Mouse (Mus musculus): ENCODE measurements around the gene Abca13. TPM values are rescaled to one million over a fixed set of nuclear protein-coding genes. Genes with fewer than 3 reads are reported as not detected.
A peak's percentile ranks its signal among the peaks of the same experiment; 100 is the strongest.
"Not testable (repeated sequence)": the region's sequence is repeated elsewhere in the genome, so short reads cannot be mapped to it uniquely, and the experiment has no call there.

Gene Abca13
- polyA plus RNA-seq, 1 experiment from 2014 or later = not detected

- Histone ChIP-seq H3K27me3 (no peaks in the 10 kb centered on the region), H3K4me1 (no peaks in the 10 kb centered on the region), H3K4me3 (no peak overlapping the region), H3K4me2 (replicated peaks) (no peak overlapping the region), H3K36me3 (no peaks in the 10 kb centered on the region), H3K9ac (replicated peaks) (no peak overlapping the region), H3K9me3 (no peaks in the 10 kb centered on the region), H3K27ac (replicated peaks) (no peak overlapping the region)
- no peak for ATAC-seq (ENCODE audit: low FRiP score, low read depth)
- WGBS = 67% methylated on average over 1 of the region's 1 CpGs
Measured at GRCm38 (mm10) chr11:9299615-9300014, 107.9 kb downstream of the Abca13 start.

GRCm38 (mm10) chr11:9305450-9305849, 113.7 kb downstream of the Abca13 start:
- no peak for ATAC-seq (ENCODE audit: low FRiP score, low read depth)
- no peak overlapping the region for H3K27ac ChIP-seq (replicated peaks)
- no peaks in the 10 kb centered on the region for H3K9me3 ChIP-seq
- WGBS = 85% methylated on average over 4 of the region's 4 CpGs
- H3K4me3 ChIP-seq = no peak overlapping the region
- no peaks in the 10 kb centered on the region for H3K4me1 ChIP-seq
- no peak overlapping the region for H3K9ac ChIP-seq (replicated peaks)
- no peaks in the 10 kb centered on the region for H3K27me3 ChIP-seq
- H3K36me3 ChIP-seq = no peaks in the 10 kb centered on the region
- H3K4me2 ChIP-seq (replicated peaks) = no peak overlapping the region

- ATAC-seq (ENCODE audit: low FRiP score, low read depth) = no peak
- no peaks in the 10 kb centered on the region for H3K27me3 ChIP-seq
- H3K9ac ChIP-seq (replicated peaks) = no peak overlapping the region
- no peaks in the 10 kb centered on the region for H3K9me3 ChIP-seq
- no peak overlapping the region for H3K4me2 ChIP-seq (replicated peaks)
- no peak overlapping the region for H3K27ac ChIP-seq (replicated peaks)
- H3K4me1 ChIP-seq = no peaks in the 10 kb centered on the region
- no peak overlapping the region for H3K4me3 ChIP-seq
- H3K36me3 ChIP-seq = no peaks in the 10 kb centered on the region
- 68% methylated on average over 3 of the region's 3 CpGs for WGBS
Measured at GRCm38 (mm10) chr11:9316545-9316944, 124.8 kb downstream of the Abca13 start.

- Histone ChIP-seq H3K27me3 (no peaks in the 10 kb centered on the region), H3K36me3 (no peaks in the 10 kb centered on the region), H3K9ac (replicated peaks) (no peak overlapping the region), H3K4me1 (no peaks in the 10 kb centered on the region), H3K4me3 (no peak overlapping the region), H3K27ac (replicated peaks) (no peak overlapping the region), H3K9me3 (no peaks in the 10 kb centered on the region), H3K4me2 (replicated peaks) (no peak overlapping the region)
- WGBS = 32% methylated on average over 6 of the region's 6 CpGs
- peak; percentile 82 for ATAC-seq (ENCODE audit: low FRiP score, low read depth)
Measured at GRCm38 (mm10) chr11:9317076-9317929, 125.6 kb downstream of the Abca13 start.

DNA sequence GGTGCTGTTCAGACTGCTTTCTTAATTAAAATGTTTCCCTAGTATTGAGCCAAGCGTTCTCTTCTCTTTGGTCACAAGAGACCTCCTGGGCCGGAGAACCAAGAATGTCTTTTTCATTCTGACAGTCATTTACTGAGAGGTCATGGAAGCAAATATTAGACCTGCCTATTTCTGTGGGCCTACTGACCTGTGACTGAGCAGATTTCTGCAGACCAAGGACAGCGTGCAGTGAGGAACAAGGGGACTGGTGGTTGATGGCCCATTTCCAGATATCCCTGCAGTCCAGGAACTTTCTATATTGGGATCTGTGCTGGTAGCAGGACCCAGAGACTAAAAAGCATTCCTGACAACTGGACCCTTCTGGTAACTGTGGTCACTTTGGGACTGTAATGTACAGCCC, 146.4 kb downstream of the Abca13 start:
- no peak overlapping the region for H3K27ac ChIP-seq (replicated peaks)
- ATAC-seq (ENCODE audit: low FRiP score, low read depth) = no peak
- H3K9me3 ChIP-seq = no peaks in the 10 kb centered on the region
- no peak overlapping the region for H3K4me3 ChIP-seq
- H3K36me3 ChIP-seq = no peaks in the 10 kb centered on the region
- H3K4me1 ChIP-seq = no peaks in the 10 kb centered on the region
- no peak overlapping the region for H3K4me2 ChIP-seq (replicated peaks)
- WGBS = 63% methylated on average over 3 of the region's 3 CpGs
- no peak overlapping the region for H3K9ac ChIP-seq (replicated peaks)
- no peaks in the 10 kb centered on the region for H3K27me3 ChIP-seq

GRCm38 (mm10) chr11:9347724-9348123, 156.0 kb downstream of the Abca13 start:
- WGBS = 44% methylated on average over 3 of the region's 3 CpGs
- peak; percentile 38; the same call in 1 of the 2 replicates for ATAC-seq (ENCODE audit: low FRiP score, low read depth)
- H3K4me2 ChIP-seq (replicated peaks) = no peak overlapping the region

DNA sequence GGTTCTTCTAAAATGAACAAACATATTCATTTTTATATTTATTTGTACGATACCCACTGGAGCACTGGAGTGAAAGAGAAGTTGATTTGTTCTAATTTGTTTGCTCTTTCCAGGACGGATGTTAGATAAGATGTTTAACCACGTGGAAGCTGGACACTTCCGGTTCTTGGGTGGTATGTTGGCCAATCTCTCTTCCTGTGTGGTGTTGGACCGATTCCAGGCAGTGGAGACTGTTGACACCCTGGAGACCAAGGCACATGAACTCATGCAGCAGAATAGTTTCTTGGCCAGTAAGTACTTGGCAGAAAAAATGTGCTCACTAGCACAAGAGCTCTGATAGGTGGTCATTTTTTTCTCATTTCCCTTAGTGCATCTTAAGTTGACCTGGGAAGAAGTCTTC, 181.4 kb downstream of the Abca13 start:
- Histone ChIP-seq H3K9me3 (no peaks in the 10 kb centered on the region), H3K4me1 (no peaks in the 10 kb centered on the region), H3K27ac (replicated peaks) (no peak overlapping the region), H3K4me3 (no peak overlapping the region), H3K9ac (replicated peaks) (no peak overlapping the region), H3K27me3 (no peaks in the 10 kb centered on the region), H3K36me3 (no peaks in the 10 kb centered on the region), H3K4me2 (replicated peaks) (no peak overlapping the region)
- no peak for ATAC-seq (ENCODE audit: low FRiP score, low read depth)
- WGBS = 85% methylated on average over 5 of the region's 5 CpGs

More at GRCm38 (mm10) chr11:9347724-9348123, 156.0 kb downstream of the Abca13 start:
- H3K36me3 ChIP-seq = no peaks in the 10 kb centered on the region
- no peak overlapping the region for H3K4me3 ChIP-seq
- no peaks in the 10 kb centered on the region for H3K4me1 ChIP-seq
- H3K9me3 ChIP-seq = no peaks in the 10 kb centered on the region
- no peak overlapping the region for H3K27ac ChIP-seq (replicated peaks)
- H3K9ac ChIP-seq (replicated peaks) = no peak overlapping the region
- H3K27me3 ChIP-seq = no peaks in the 10 kb centered on the region

GRCm38 (mm10) chr11:9374426-9374825, 182.7 kb downstream of the Abca13 start:
- H3K27ac ChIP-seq (replicated peaks); H3K4me1 ChIP-seq; H3K4me2 ChIP-seq (replicated peaks); ATAC-seq (ENCODE audit: low FRiP score, low read depth); H3K9ac ChIP-seq (replicated peaks); H3K36me3 ChIP-seq; H3K4me3 ChIP-seq; H3K9me3 ChIP-seq; H3K27me3 ChIP-seq: not testable (repeated sequence)
- WGBS = 74% methylated on average over 5 of the region's 5 CpGs

- 90% methylated on average over 1 of the region's 1 CpGs for WGBS
- Histone ChIP-seq H3K27ac (replicated peaks) (no peak overlapping the region), H3K36me3 (no peaks in the 10 kb centered on the region), H3K4me2 (replicated peaks) (no peak overlapping the region), H3K27me3 (no peaks in the 10 kb centered on the region), H3K9me3 (no peaks in the 10 kb centered on the region), H3K4me3 (no peak overlapping the region), H3K9ac (replicated peaks) (no peak overlapping the region), H3K4me1 (no peaks in the 10 kb centered on the region)
- ATAC-seq (ENCODE audit: low FRiP score, low read depth) = no peak
Measured at GRCm38 (mm10) chr11:9388520-9388919, 196.8 kb downstream of the Abca13 start.

GRCm38 (mm10) chr11:9416946-9417345, 225.2 kb downstream of the Abca13 start:
- no peak overlapping the region for H3K4me3 ChIP-seq
- H3K4me2 ChIP-seq (replicated peaks) = no peak overlapping the region
- no peak overlapping the region for H3K27ac ChIP-seq (replicated peaks)
- no peaks in the 10 kb centered on the region for H3K36me3 ChIP-seq
- 90% methylated on average over 3 of the region's 3 CpGs for WGBS
- H3K27me3 ChIP-seq = no peaks in the 10 kb centered on the region
- no peak for ATAC-seq (ENCODE audit: low FRiP score, low read depth)
- H3K9me3 ChIP-seq = no peaks in the 10 kb centered on the region
- no peak overlapping the region for H3K9ac ChIP-seq (replicated peaks)
- H3K4me1 ChIP-seq = no peaks in the 10 kb centered on the region

DNA sequence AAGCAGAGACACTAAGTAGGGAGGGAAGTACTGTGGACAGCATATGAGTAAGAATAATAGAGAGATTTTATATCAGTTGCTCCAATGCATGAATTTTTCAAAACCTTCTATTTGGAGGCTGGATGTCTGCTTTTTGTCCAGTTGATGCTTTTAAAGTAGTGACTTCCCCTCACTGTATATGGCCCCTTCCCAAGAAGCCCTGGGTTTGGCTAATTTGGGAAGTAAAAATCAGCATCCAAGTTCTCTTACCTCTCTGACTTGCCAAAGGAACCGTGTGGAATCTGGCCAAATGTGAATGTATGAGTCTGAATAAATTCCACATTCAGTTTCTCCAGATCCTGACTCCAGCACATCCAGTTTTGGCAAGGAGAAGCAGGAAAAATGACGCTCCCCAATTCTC, 228.5 kb downstream of the Abca13 start:
- Histone ChIP-seq H3K36me3 (no peaks in the 10 kb centered on the region), H3K9ac (replicated peaks) (no peak overlapping the region), H3K4me1 (no peaks in the 10 kb centered on the region), H3K9me3 (no peaks in the 10 kb centered on the region), H3K4me3 (no peak overlapping the region), H3K27ac (replicated peaks) (no peak overlapping the region), H3K4me2 (replicated peaks) (no peak overlapping the region), H3K27me3 (no peaks in the 10 kb centered on the region)
- 73% methylated on average over 2 of the region's 2 CpGs for WGBS
- ATAC-seq (ENCODE audit: low FRiP score, low read depth) = no peak

- no peaks in the 10 kb centered on the region for H3K27me3 ChIP-seq
- WGBS = 82% methylated on average over 3 of the region's 3 CpGs
- no peak overlapping the region for H3K4me3 ChIP-seq
Measured at GRCm38 (mm10) chr11:9427411-9427810, 235.7 kb downstream of the Abca13 start.

DNA sequence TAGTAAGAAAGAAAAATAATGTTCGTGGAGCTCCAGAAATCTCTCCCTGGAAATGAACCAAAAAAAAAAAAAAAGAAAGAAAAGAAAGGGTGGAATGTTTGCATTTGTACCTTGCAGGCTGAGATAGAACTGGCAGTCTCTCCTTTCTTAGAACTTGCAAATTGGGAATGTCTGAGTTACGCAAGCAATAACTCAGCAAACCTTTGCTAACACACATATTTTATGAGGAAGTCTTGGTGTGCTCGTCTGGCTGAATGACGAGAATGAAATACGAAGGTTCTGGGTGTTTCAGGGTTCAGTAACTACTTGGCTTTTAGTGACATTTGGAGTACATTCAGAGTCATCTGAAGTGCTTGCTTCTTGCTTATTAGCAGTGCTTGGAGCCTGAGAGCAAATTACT, 241.1 kb downstream of the Abca13 start:
- no peaks in the 10 kb centered on the region for H3K9me3 ChIP-seq
- no peak overlapping the region for H3K27ac ChIP-seq (replicated peaks)
- H3K36me3 ChIP-seq = no peaks in the 10 kb centered on the region
- no peak for ATAC-seq (ENCODE audit: low FRiP score, low read depth)
- no peaks in the 10 kb centered on the region for H3K27me3 ChIP-seq
- H3K4me1 ChIP-seq = no peaks in the 10 kb centered on the region
- no peak overlapping the region for H3K9ac ChIP-seq (replicated peaks)
- H3K4me3 ChIP-seq = no peak overlapping the region
- H3K4me2 ChIP-seq (replicated peaks) = no peak overlapping the region
- WGBS = 86% methylated on average over 5 of the region's 5 CpGs

More at GRCm38 (mm10) chr11:9427411-9427810, 235.7 kb downstream of the Abca13 start:
- Histone ChIP-seq H3K9ac (replicated peaks) (no peak overlapping the region), H3K27ac (replicated peaks) (no peak overlapping the region), H3K4me2 (replicated peaks) (no peak overlapping the region), H3K36me3 (no peaks in the 10 kb centered on the region), H3K4me1 (no peaks in the 10 kb centered on the region), H3K9me3 (no peaks in the 10 kb centered on the region)
- ATAC-seq (ENCODE audit: low FRiP score, low read depth) = no peak
